ENCODE assay signal across 8 mouse cellular contexts in genomic region chr7:102244782-102245535, GRCm38 (mm10). TPM values are rescaled to one million over a fixed set of nuclear protein-coding genes. Genes with fewer than 3 reads are reported as not detected.
A peak's percentile ranks its signal among the peaks of the same experiment; 100 is the strongest.
DNase-seq lines count a peak whose midpoint lies in the region; ATAC-seq and TF ChIP-seq lines count a peak whose summit lies in the region.

No protein-coding gene starts in this region.

- 92% methylated on average over 3 of the region's 3 CpGs for WGBS in midbrain, postnatal 0 days
- WGBS in midbrain, embryonic 16.5 days: 95% methylated on average over 3 of the region's 3 CpGs
- 72% methylated on average over 3 of the region's 3 CpGs for WGBS in heart, embryonic 10.5 days
- WGBS in liver, embryonic 11.5 days: 70% methylated on average over 3 of the region's 3 CpGs
- 77% methylated on average over 3 of the region's 3 CpGs for WGBS in stomach, embryonic 16.5 days

- TF ChIP-seq CTCF in midbrain, postnatal 0 days (IDR thresholded peaks at IDR 0.05): no peak

- H3K27me3 ChIP-seq in midbrain, postnatal 0 days (ENCODE audit: insufficient read depth, low read length): no peaks in the 10 kb centered on the region
- H3K27me3 ChIP-seq in midbrain, embryonic 16.5 days (ENCODE audit: control insufficient read depth, insufficient read depth, low read depth, low read length): no peaks in the 10 kb centered on the region
- no peaks in the 10 kb centered on the region for H3K27me3 ChIP-seq in heart, embryonic 10.5 days (ENCODE audit: insufficient read depth, poor library complexity, severe bottlenecking)
- no peaks in the 10 kb centered on the region for H3K27me3 ChIP-seq in liver, embryonic 11.5 days (replicated peaks; ENCODE audit: control insufficient read depth, insufficient read depth, low read length)
- H3K27me3 ChIP-seq in stomach, embryonic 16.5 days (ENCODE audit: control insufficient read depth, insufficient read depth, low read length): no peaks in the 10 kb centered on the region

- H3K36me3 ChIP-seq in midbrain, postnatal 0 days (ENCODE audit: insufficient read depth, low read length): no peaks in the 10 kb centered on the region
- peaks cover 6% of the 10 kb centered on the region; the same call in 1 of the 2 replicates for H3K36me3 ChIP-seq in midbrain, embryonic 16.5 days (ENCODE audit: control insufficient read depth, insufficient read depth, low read length)
- H3K36me3 ChIP-seq in heart, embryonic 10.5 days: peaks cover 16% of the 10 kb centered on the region
- H3K36me3 ChIP-seq in liver, embryonic 11.5 days (ENCODE audit: control insufficient read depth, insufficient read depth, low read length): peaks cover 13% of the 10 kb centered on the region
- peaks cover 11% of the 10 kb centered on the region; the same call in 1 of the 2 replicates for H3K36me3 ChIP-seq in stomach, embryonic 16.5 days (ENCODE audit: control insufficient read depth, insufficient read depth, low read length)

- no peak overlapping the region for H3K4me3 ChIP-seq in midbrain, postnatal 0 days (ENCODE audit: low read depth, low read length)
- no peak overlapping the region for H3K4me3 ChIP-seq in midbrain, embryonic 16.5 days (ENCODE audit: low read depth, low read length)
- no peak overlapping the region for H3K4me3 ChIP-seq in heart, embryonic 10.5 days
- no peak overlapping the region for H3K4me3 ChIP-seq in liver, embryonic 11.5 days (ENCODE audit: low read depth, low read length)
- no peak overlapping the region for H3K4me3 ChIP-seq in stomach, embryonic 16.5 days (replicated peaks; ENCODE audit: low read length)

- H3K9me3 ChIP-seq in midbrain, postnatal 0 days (ENCODE audit: low read length): no peaks in the 10 kb centered on the region
- no peaks in the 10 kb centered on the region for H3K9me3 ChIP-seq in midbrain, embryonic 16.5 days (replicated peaks; ENCODE audit: control insufficient read depth, low read length, poor library complexity, severe bottlenecking)
- H3K9me3 ChIP-seq in heart, embryonic 10.5 days: no peaks in the 10 kb centered on the region
- no peaks in the 10 kb centered on the region for H3K9me3 ChIP-seq in liver, embryonic 11.5 days (ENCODE audit: control insufficient read depth, low read length)
- H3K9me3 ChIP-seq in stomach, embryonic 16.5 days (replicated peaks; ENCODE audit: control insufficient read depth, low read length): no peaks in the 10 kb centered on the region

- no peak overlapping the region for H3K9ac ChIP-seq in midbrain, postnatal 0 days (replicated peaks; ENCODE audit: low read length, poor library complexity, severe bottlenecking)
- no peak overlapping the region for H3K9ac ChIP-seq in midbrain, embryonic 16.5 days (ENCODE audit: low read depth, low read length)
- peak overlapping the region; percentile 3 for H3K9ac ChIP-seq in liver, embryonic 11.5 days (ENCODE audit: low read depth, low read length)
- H3K9ac ChIP-seq in stomach, embryonic 16.5 days (ENCODE audit: low read length): 0 out of 2 replicates have a peak overlapping the region, but pooled peaks have one; percentile 20

- H3K27ac ChIP-seq in midbrain, postnatal 0 days (ENCODE audit: low read depth, low read length): 0 out of 2 replicates have a peak overlapping the region, but pooled peaks have one; percentile 9
- no peak overlapping the region for H3K27ac ChIP-seq in midbrain, embryonic 16.5 days (ENCODE audit: low read length)
- peak overlapping the region; percentile 62; the same call in 1 of the 2 replicates for H3K27ac ChIP-seq in heart, embryonic 10.5 days
- peak overlapping the region; percentile 42 for H3K27ac ChIP-seq in liver, embryonic 11.5 days (ENCODE audit: low read depth, low read length)
- peak overlapping the region; percentile 69 for H3K27ac ChIP-seq in stomach, embryonic 16.5 days (ENCODE audit: low read length)

- peaks cover 3% of the 10 kb centered on the region; the same call in 1 of the 2 replicates for H3K4me1 ChIP-seq in midbrain, postnatal 0 days (ENCODE audit: insufficient read depth, low read length)
- peaks cover 4% of the 10 kb centered on the region; the same call in 1 of the 2 replicates for H3K4me1 ChIP-seq in midbrain, embryonic 16.5 days (ENCODE audit: control insufficient read depth, insufficient read depth, low read length)
- H3K4me1 ChIP-seq in heart, embryonic 10.5 days: peaks cover 75% of the 10 kb centered on the region
- peaks cover 70% of the 10 kb centered on the region for H3K4me1 ChIP-seq in liver, embryonic 11.5 days (replicated peaks; ENCODE audit: control insufficient read depth, insufficient read depth, low read length)
- peaks cover 50% of the 10 kb centered on the region for H3K4me1 ChIP-seq in stomach, embryonic 16.5 days (ENCODE audit: control insufficient read depth, insufficient read depth, low read length)

- H3K4me2 ChIP-seq in midbrain, postnatal 0 days (ENCODE audit: low read depth, low read length, poor library complexity, severe bottlenecking): no peak overlapping the region
- H3K4me2 ChIP-seq in midbrain, embryonic 16.5 days (ENCODE audit: low read length): no peak overlapping the region
- H3K4me2 ChIP-seq in liver, embryonic 11.5 days: peak overlapping the region; percentile 38
- 0 out of 2 replicates have a peak overlapping the region, but pooled peaks have one; percentile 6 for H3K4me2 ChIP-seq in stomach, embryonic 16.5 days (ENCODE audit: low read depth, low read length)

- DNase-seq in midbrain, postnatal 0 days (ENCODE audit: low spot score): no peak
- DNase-seq in heart, embryonic 10.5 days (ENCODE audit: low spot score): no peak
- DNase-seq in liver, embryonic 11.5 days (ENCODE audit: low spot score): no peak
- no peak for DNase-seq in layer of hippocampus, postnatal 14 days (ENCODE audit: low spot score in 2 of 2)
- no peak for DNase-seq in thymus, postnatal 25 days

- no peak for ATAC-seq in midbrain, postnatal 0 days (ENCODE audit: low FRiP score)
- no peak for ATAC-seq in midbrain, embryonic 16.5 days
- ATAC-seq in liver, embryonic 11.5 days (replicated peaks; ENCODE audit: low FRiP score): no peak
- no peak for ATAC-seq in stomach, embryonic 16.5 days (ENCODE audit: insufficient read depth, low FRiP score)
- ATAC-seq in erythroid progenitor cell, adult 5-6 weeks (replicated peaks; ENCODE audit: low FRiP score, poor library complexity, severe bottlenecking): no peak

RNA-seq across cellular contexts. Expression of gene Rhog, which starts 10.9 kb away (rescaled TPM):
- total RNA-seq in midbrain, postnatal 0 days (2014; rRNA removed): 11.0 and 11.3 TPM in 2 replicates
- polyA plus RNA-seq in midbrain, postnatal 0 days (2015; fragmentation: Nextera tagmentation; extraction: Ambion mirVana): 15.8 and 17.2 TPM in 2 replicates
- polyA plus RNA-seq in midbrain, embryonic 16.5 days (2015; fragmentation: Nextera tagmentation; extraction: Ambion mirVana): 12.8 and 14.6 TPM in 2 replicates
- polyA plus RNA-seq in heart, embryonic 10.5 days (2016; fragmentation: Nextera tagmentation; extraction: Ambion mirVana): 42.8 and 48.9 TPM in 2 replicates
- polyA plus RNA-seq in liver, embryonic 11.5 days (2014; fragmentation: Nextera tagmentation; extraction: Ambion mirVana): 76.8 and 81.1 TPM in 2 replicates
- polyA plus RNA-seq in stomach, embryonic 16.5 days (2015; fragmentation: Nextera tagmentation; extraction: Ambion mirVana): 62.0 and 68.0 TPM in 2 replicates
- total RNA-seq in layer of hippocampus, postnatal 14 days (2021): 10 to 100 TPM; 23.4 to 25.8 TPM
- total RNA-seq in erythroid progenitor cell, adult 5-6 weeks (2015; ENCODE audit: low replicate concordance): 125 and 176 TPM in 2 replicates
- total RNA-seq in erythroid progenitor cell, adult 5-6 weeks (2017; ENCODE audit: low replicate concordance): 27.1 and 35.6 TPM in 2 replicates

RNA-seq across cellular contexts. Expression of gene Stim1, which starts 22.6 kb away (rescaled TPM):
- 26.6 and 30.7 TPM in 2 replicates for total RNA-seq in midbrain, postnatal 0 days (2014; rRNA removed)
- polyA plus RNA-seq in midbrain, postnatal 0 days (2015; fragmentation: Nextera tagmentation; extraction: Ambion mirVana): 15.4 and 17.1 TPM in 2 replicates
- 10.2 and 12.5 TPM in 2 replicates for polyA plus RNA-seq in midbrain, embryonic 16.5 days (2015; fragmentation: Nextera tagmentation; extraction: Ambion mirVana)
- 15.1 and 16.6 TPM in 2 replicates for polyA plus RNA-seq in heart, embryonic 10.5 days (2016; fragmentation: Nextera tagmentation; extraction: Ambion mirVana)
- 22.0 and 23.3 TPM in 2 replicates for polyA plus RNA-seq in liver, embryonic 11.5 days (2014; fragmentation: Nextera tagmentation; extraction: Ambion mirVana)
- 33.7 and 36.1 TPM in 2 replicates for polyA plus RNA-seq in stomach, embryonic 16.5 days (2015; fragmentation: Nextera tagmentation; extraction: Ambion mirVana)
- 10 to 100 TPM; 65.6 to 66.1 TPM for total RNA-seq in layer of hippocampus, postnatal 14 days (2021)
- total RNA-seq in erythroid progenitor cell, adult 5-6 weeks (2015; ENCODE audit: low replicate concordance): 28.9 and 31.7 TPM in 2 replicates
- 45.2 and 72.3 TPM in 2 replicates for total RNA-seq in erythroid progenitor cell, adult 5-6 weeks (2017; ENCODE audit: low replicate concordance)

RNA-seq across cellular contexts. Expression of gene Pgap2, which starts 35.0 kb away (rescaled TPM):
- 56.6 TPM in 2 replicates for total RNA-seq in midbrain, postnatal 0 days (2014; rRNA removed)
- polyA plus RNA-seq in midbrain, postnatal 0 days (2015; fragmentation: Nextera tagmentation; extraction: Ambion mirVana): 51.7 and 54.9 TPM in 2 replicates
- polyA plus RNA-seq in midbrain, embryonic 16.5 days (2015; fragmentation: Nextera tagmentation; extraction: Ambion mirVana): 57.8 and 61.3 TPM in 2 replicates
- polyA plus RNA-seq in heart, embryonic 10.5 days (2016; fragmentation: Nextera tagmentation; extraction: Ambion mirVana): 49.0 and 54.0 TPM in 2 replicates
- polyA plus RNA-seq in liver, embryonic 11.5 days (2014; fragmentation: Nextera tagmentation; extraction: Ambion mirVana): 40.0 and 45.5 TPM in 2 replicates
- 109 and 126 TPM in 2 replicates for polyA plus RNA-seq in stomach, embryonic 16.5 days (2015; fragmentation: Nextera tagmentation; extraction: Ambion mirVana)
- 10 to 100 TPM; 24.9 to 28.8 TPM for total RNA-seq in layer of hippocampus, postnatal 14 days (2021)
- 15.1 and 31.4 TPM in 2 replicates for total RNA-seq in erythroid progenitor cell, adult 5-6 weeks (2015; ENCODE audit: low replicate concordance)
- 6.5 and 16.3 TPM in 2 replicates for total RNA-seq in erythroid progenitor cell, adult 5-6 weeks (2017; ENCODE audit: low replicate concordance)

RNA-seq across cellular contexts. Expression of gene Nup98, which starts 35.0 kb away (rescaled TPM):
- 36.3 and 39.5 TPM in 2 replicates for total RNA-seq in midbrain, postnatal 0 days (2014; rRNA removed)
- polyA plus RNA-seq in midbrain, postnatal 0 days (2015; fragmentation: Nextera tagmentation; extraction: Ambion mirVana): 10.0 and 10.2 TPM in 2 replicates
- polyA plus RNA-seq in midbrain, embryonic 16.5 days (2015; fragmentation: Nextera tagmentation; extraction: Ambion mirVana): 19.9 and 21.2 TPM in 2 replicates
- polyA plus RNA-seq in heart, embryonic 10.5 days (2016; fragmentation: Nextera tagmentation; extraction: Ambion mirVana): 36.6 and 36.7 TPM in 2 replicates
- 42.0 and 45.8 TPM in 2 replicates for polyA plus RNA-seq in liver, embryonic 11.5 days (2014; fragmentation: Nextera tagmentation; extraction: Ambion mirVana)
- polyA plus RNA-seq in stomach, embryonic 16.5 days (2015; fragmentation: Nextera tagmentation; extraction: Ambion mirVana): 34.5 and 35.0 TPM in 2 replicates
- 10 to 100 TPM; 34.8 to 35.9 TPM for total RNA-seq in layer of hippocampus, postnatal 14 days (2021)
- 63.8 and 64.6 TPM in 2 replicates for total RNA-seq in erythroid progenitor cell, adult 5-6 weeks (2015; ENCODE audit: low replicate concordance)
- 53.6 and 64.2 TPM in 2 replicates for total RNA-seq in erythroid progenitor cell, adult 5-6 weeks (2017; ENCODE audit: low replicate concordance)

Comparison
In these comparisons a context has a peak if more than half of its experiments do, and no peak if none do; other contexts are left out.
1. H3K4me2 ChIP-seq: peak in liver, embryonic 11.5 days (single experiment) and stomach, embryonic 16.5 days (single experiment); none in midbrain, postnatal 0 days (single experiment) and midbrain, embryonic 16.5 days (single experiment).
2. H3K9ac ChIP-seq: peak in liver, embryonic 11.5 days (single experiment) and stomach, embryonic 16.5 days (single experiment); none in midbrain, postnatal 0 days (single experiment) and midbrain, embryonic 16.5 days (single experiment).